Mouse (Mus musculus) heart, postnatal 0 days (tissue): ENCODE measurements around the gene Degs2.

ENCODE experiments used
- CTCF ChIP-seq: IDR thresholded peaks from 2 replicates; pipeline ENCODE4 v1.5.1; 2016; ENCODE audit warnings: antibody characterized with exemption, control low read depth, low read depth
- EP300 ChIP-seq: IDR thresholded peaks from 2 replicates; pipeline ENCODE4 v1.6.1; 2016; ENCODE audit warnings: antibody characterized with exemption, low read depth

GRCm38 (mm10) chr12:108634031-108634430, 68.1 kb downstream of the Degs2 start:
- no peak for TF ChIP-seq CTCF
- no peak for TF ChIP-seq EP300
